Mouse (Mus musculus): ENCODE data around the gene Cyp4f16. TPM values are rescaled to one million over a fixed set of nuclear protein-coding genes. Genes with fewer than 3 reads are reported as not detected.
"Not testable (repeated sequence)": the region's sequence is repeated elsewhere in the genome, so short reads cannot be mapped to it uniquely, and the experiment has no call there.

Gene Cyp4f16
- polyA plus RNA-seq, 1 experiment from 2014 or later: 11.4 TPM

DNA sequence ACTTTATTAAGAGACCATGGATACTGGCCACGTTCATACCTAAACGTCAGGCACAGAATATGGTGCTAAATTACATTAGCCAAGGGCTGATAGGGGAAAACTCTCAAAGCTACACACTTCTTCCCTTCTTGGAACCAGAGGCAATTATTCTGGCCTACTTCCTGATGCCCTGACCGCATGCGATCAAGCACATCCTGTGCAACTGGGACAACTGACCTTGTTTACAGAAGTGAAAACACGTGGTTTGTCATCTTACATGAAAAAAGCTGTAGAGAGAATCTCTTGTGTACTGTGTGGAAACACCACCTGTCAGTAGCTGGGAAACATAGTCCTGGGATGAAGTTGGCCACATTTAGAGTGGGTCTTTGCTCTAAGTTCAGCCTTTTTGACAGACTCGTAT, 2.3 kb upstream of the Cyp4f16 start:
- no peak overlapping the region for H3K9ac ChIP-seq (ENCODE audit: low read depth, low read length)
- H3K4me3 ChIP-seq (ENCODE audit: low read depth, low read length): no peak overlapping the region
- H3K4me2 ChIP-seq (replicated peaks; ENCODE audit: low read depth, low read length): no peak overlapping the region
- H3K27me3 ChIP-seq (ENCODE audit: control insufficient read depth, insufficient read depth, low read length): no peaks in the 10 kb centered on the region
- H3K27ac ChIP-seq (ENCODE audit: low read depth, low read length): no peak overlapping the region
- H3K4me1 ChIP-seq (replicated peaks; ENCODE audit: control insufficient read depth, insufficient read depth, low read length): no peaks in the 10 kb centered on the region
- no peaks in the 10 kb centered on the region for H3K9me3 ChIP-seq (ENCODE audit: control insufficient read depth, low read length)
- WGBS: 87% methylated on average over 6 of the region's 6 CpGs
- DNase-seq (ENCODE audit: low spot score) (no peak), ATAC-seq (ENCODE audit: low FRiP score) (no peak)
- H3K36me3 ChIP-seq (ENCODE audit: control insufficient read depth, insufficient read depth, low read length): no peaks in the 10 kb centered on the region

DNA sequence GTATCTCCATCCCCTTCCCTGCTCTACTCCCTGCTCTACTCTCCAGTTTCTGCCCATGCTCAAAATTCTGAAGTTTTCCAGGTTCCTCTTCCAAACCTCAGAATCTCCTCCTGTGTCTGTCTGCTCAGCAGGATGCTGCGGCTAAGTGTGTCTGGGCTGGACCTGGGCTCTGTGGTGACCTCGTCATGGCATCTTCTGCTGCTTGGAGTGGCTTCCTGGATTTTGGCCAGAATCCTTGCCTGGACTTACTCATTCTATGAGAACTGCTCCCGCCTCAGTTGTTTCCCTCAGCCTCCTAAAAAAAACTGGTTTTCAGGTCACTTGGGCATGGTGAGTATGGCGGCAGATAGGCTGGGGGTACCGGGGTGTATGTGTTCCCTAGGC, 501 bp downstream of the Cyp4f16 start:
- Histone ChIP-seq H3K4me2 (replicated peaks; ENCODE audit: low read depth, low read length) (peak overlapping the region; percentile 36), H3K4me3 (ENCODE audit: low read depth, low read length) (peak overlapping the region; percentile 26), H3K4me1 (replicated peaks; ENCODE audit: control insufficient read depth, insufficient read depth, low read length) (no peaks in the 10 kb centered on the region), H3K27ac (ENCODE audit: low read depth, low read length) (no peak overlapping the region), H3K36me3 (ENCODE audit: control insufficient read depth, insufficient read depth, low read length) (no peaks in the 10 kb centered on the region), H3K9ac (ENCODE audit: low read depth, low read length) (peak overlapping the region; percentile 24; the same call in 1 of the 2 replicates), H3K9me3 (ENCODE audit: control insufficient read depth, low read length) (no peaks in the 10 kb centered on the region), H3K27me3 (ENCODE audit: control insufficient read depth, insufficient read depth, low read length) (no peaks in the 10 kb centered on the region)
- DNase-seq (ENCODE audit: low spot score) (no peak), ATAC-seq (ENCODE audit: low FRiP score) (no peak)
- 73% methylated on average over 5 of the region's 5 CpGs for WGBS

DNA sequence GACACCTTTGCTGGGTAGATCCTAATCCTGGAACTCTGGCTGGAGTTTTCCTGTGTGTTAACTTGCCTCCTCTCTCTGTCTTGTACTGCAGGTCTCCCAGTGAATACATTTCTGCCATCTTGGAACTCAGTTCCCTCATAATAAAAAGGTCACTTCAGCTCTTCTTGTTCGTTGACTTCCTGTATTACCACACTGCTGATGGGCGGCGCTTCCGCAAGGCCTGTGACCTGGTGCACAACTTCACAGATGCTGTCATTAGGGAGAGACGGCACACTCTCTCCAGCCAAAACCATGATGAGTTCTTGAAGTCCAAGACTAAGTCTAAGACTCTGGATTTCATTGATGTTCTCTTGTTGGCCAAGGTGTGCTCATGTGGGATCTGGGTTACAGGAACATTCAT, 8.4 kb downstream of the Cyp4f16 start:
- H3K9ac ChIP-seq (ENCODE audit: low read depth, low read length); H3K36me3 ChIP-seq (ENCODE audit: control insufficient read depth, insufficient read depth, low read length); DNase-seq (ENCODE audit: low spot score); H3K27ac ChIP-seq (ENCODE audit: low read depth, low read length); ATAC-seq (ENCODE audit: low FRiP score); H3K9me3 ChIP-seq (ENCODE audit: control insufficient read depth, low read length); H3K27me3 ChIP-seq (ENCODE audit: control insufficient read depth, insufficient read depth, low read length); H3K4me3 ChIP-seq (ENCODE audit: low read depth, low read length); H3K4me2 ChIP-seq (replicated peaks; ENCODE audit: low read depth, low read length); H3K4me1 ChIP-seq (replicated peaks; ENCODE audit: control insufficient read depth, insufficient read depth, low read length): not testable (repeated sequence)
- WGBS: 94% methylated on average over 5 of the region's 5 CpGs

DNA sequence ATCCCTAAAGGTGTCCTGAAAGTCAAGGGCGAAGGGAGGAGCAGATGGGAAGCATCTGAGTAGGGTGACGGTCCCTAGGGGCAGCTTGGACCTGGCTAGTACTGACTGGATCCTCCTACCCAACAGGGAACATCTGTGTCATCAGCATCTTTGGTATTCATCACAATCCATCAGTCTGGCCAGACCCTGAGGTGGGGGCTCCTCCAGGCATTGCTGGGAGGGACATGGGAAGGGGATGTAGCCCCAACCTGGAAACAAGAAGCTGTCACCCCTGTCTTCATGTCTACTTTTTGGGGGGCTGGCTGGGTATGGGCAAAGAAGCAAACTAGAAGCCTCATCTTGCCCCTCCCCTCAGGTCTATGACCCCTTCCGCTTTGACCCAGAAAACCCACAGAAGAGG, 14.0 kb downstream of the Cyp4f16 start:
- H3K9me3 ChIP-seq (ENCODE audit: control insufficient read depth, low read length); H3K9ac ChIP-seq (ENCODE audit: low read depth, low read length): not testable (repeated sequence)

GRCm38 (mm10) chr17:32550900-32551770, 14.8 kb downstream of the Cyp4f16 start:
- no peak overlapping the region for H3K27ac ChIP-seq (ENCODE audit: low read depth, low read length)
- peak; percentile 86 for ATAC-seq (ENCODE audit: low FRiP score)
- no peaks in the 10 kb centered on the region for H3K36me3 ChIP-seq (ENCODE audit: control insufficient read depth, insufficient read depth, low read length)
- DNase-seq (ENCODE audit: low spot score): peak; percentile 89
- H3K4me2 ChIP-seq (replicated peaks; ENCODE audit: low read depth, low read length): peak overlapping the region; percentile 46
- no peaks in the 10 kb centered on the region for H3K4me1 ChIP-seq (replicated peaks; ENCODE audit: control insufficient read depth, insufficient read depth, low read length)
- no peaks in the 10 kb centered on the region for H3K9me3 ChIP-seq (ENCODE audit: control insufficient read depth, low read length)
- peak overlapping the region; percentile 47; the same call in 1 of the 2 replicates for H3K9ac ChIP-seq (ENCODE audit: low read depth, low read length)
- no peaks in the 10 kb centered on the region for H3K27me3 ChIP-seq (ENCODE audit: control insufficient read depth, insufficient read depth, low read length)
- 13% methylated on average over 20 of the region's 20 CpGs for WGBS
- peak overlapping the region; percentile 23 for H3K4me3 ChIP-seq (ENCODE audit: low read depth, low read length)

More for the DNA sequence above, 14.0 kb downstream of the Cyp4f16 start:
- H3K4me1 ChIP-seq (replicated peaks; ENCODE audit: control insufficient read depth, insufficient read depth, low read length); H3K27me3 ChIP-seq (ENCODE audit: control insufficient read depth, insufficient read depth, low read length); H3K36me3 ChIP-seq (ENCODE audit: control insufficient read depth, insufficient read depth, low read length); H3K27ac ChIP-seq (ENCODE audit: low read depth, low read length); DNase-seq (ENCODE audit: low spot score): not testable (repeated sequence)
- Histone ChIP-seq H3K4me3 (ENCODE audit: low read depth, low read length) (peak overlapping the region; percentile 23; the same call in 1 of the 2 replicates), H3K4me2 (replicated peaks; ENCODE audit: low read depth, low read length) (peak overlapping the region; percentile 46)
- peak; percentile 22; the same call in 1 of the 2 replicates for ATAC-seq (ENCODE audit: low FRiP score)
- WGBS: 89% methylated on average over 3 of the region's 3 CpGs

GRCm38 (mm10) chr17:32553016-32553415, 16.7 kb downstream of the Cyp4f16 start:
- not testable (repeated sequence) for H3K4me3 ChIP-seq (ENCODE audit: low read depth, low read length); H3K27me3 ChIP-seq (ENCODE audit: control insufficient read depth, insufficient read depth, low read length); H3K4me1 ChIP-seq (replicated peaks; ENCODE audit: control insufficient read depth, insufficient read depth, low read length); H3K27ac ChIP-seq (ENCODE audit: low read depth, low read length); H3K4me2 ChIP-seq (replicated peaks; ENCODE audit: low read depth, low read length); ATAC-seq (ENCODE audit: low FRiP score); H3K9ac ChIP-seq (ENCODE audit: low read depth, low read length); H3K36me3 ChIP-seq (ENCODE audit: control insufficient read depth, insufficient read depth, low read length); DNase-seq (ENCODE audit: low spot score); H3K9me3 ChIP-seq (ENCODE audit: control insufficient read depth, low read length)
- 40% methylated on average over 1 of the region's 1 CpGs for WGBS

DNA sequence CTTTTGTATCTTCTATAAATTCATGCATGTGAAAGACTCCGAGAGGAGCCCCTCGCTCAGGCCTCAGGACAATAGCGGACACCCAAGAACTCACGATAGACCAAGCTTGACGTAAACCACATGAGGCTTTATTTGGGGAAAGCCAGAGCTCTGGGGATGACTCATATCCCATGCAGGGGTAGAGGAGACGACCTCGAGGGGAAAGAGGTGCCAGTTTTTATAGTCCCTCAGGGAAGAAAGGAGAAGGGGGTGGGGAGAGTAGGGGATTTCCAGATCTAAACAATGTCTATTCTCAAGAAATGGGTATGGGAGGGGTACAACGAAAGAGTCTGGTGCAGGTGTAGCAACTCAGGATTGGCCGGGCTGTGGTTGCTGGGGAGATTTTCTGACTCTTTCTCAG, 18.0 kb downstream of the Cyp4f16 start:
- 82% methylated on average over 9 of the region's 9 CpGs for WGBS
- not testable (repeated sequence) for H3K9ac ChIP-seq (ENCODE audit: low read depth, low read length); H3K27me3 ChIP-seq (ENCODE audit: control insufficient read depth, insufficient read depth, low read length); H3K36me3 ChIP-seq (ENCODE audit: control insufficient read depth, insufficient read depth, low read length); H3K4me2 ChIP-seq (replicated peaks; ENCODE audit: low read depth, low read length); H3K4me1 ChIP-seq (replicated peaks; ENCODE audit: control insufficient read depth, insufficient read depth, low read length); DNase-seq (ENCODE audit: low spot score); H3K9me3 ChIP-seq (ENCODE audit: control insufficient read depth, low read length); ATAC-seq (ENCODE audit: low FRiP score); H3K4me3 ChIP-seq (ENCODE audit: low read depth, low read length); H3K27ac ChIP-seq (ENCODE audit: low read depth, low read length)

DNA sequence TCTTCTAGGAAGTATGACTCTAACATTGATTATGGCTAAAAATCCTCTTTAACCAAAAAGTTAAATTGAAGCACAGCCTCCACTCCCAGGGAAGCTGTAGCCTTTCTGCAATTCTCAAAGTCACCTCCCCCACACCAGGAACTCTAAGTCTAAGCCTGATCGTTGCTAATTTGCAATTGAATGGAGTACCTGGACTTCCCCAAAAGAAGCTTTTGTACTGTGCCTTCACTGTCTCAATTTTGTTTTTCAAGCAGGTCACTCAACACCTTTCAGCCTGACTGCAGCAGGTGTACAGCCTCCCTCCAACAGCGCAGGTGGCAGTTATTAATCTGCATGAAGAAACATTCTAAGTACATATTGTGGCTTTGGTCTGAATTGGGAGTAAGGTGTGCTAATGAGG, 26.9 kb downstream of the Cyp4f16 start:
- ATAC-seq (ENCODE audit: low FRiP score); H3K4me1 ChIP-seq (replicated peaks; ENCODE audit: control insufficient read depth, insufficient read depth, low read length); H3K36me3 ChIP-seq (ENCODE audit: control insufficient read depth, insufficient read depth, low read length); H3K9ac ChIP-seq (ENCODE audit: low read depth, low read length); DNase-seq (ENCODE audit: low spot score); H3K27ac ChIP-seq (ENCODE audit: low read depth, low read length); H3K4me2 ChIP-seq (replicated peaks; ENCODE audit: low read depth, low read length); H3K27me3 ChIP-seq (ENCODE audit: control insufficient read depth, insufficient read depth, low read length); H3K4me3 ChIP-seq (ENCODE audit: low read depth, low read length); H3K9me3 ChIP-seq (ENCODE audit: control insufficient read depth, low read length): not testable (repeated sequence)
- WGBS: 89% methylated on average over 2 of the region's 2 CpGs

GRCm38 (mm10) chr17:32573286-32573685, 36.9 kb downstream of the Cyp4f16 start:
- 68% methylated on average over 2 of the region's 2 CpGs for WGBS
- not testable (repeated sequence) for H3K27ac ChIP-seq (ENCODE audit: low read depth, low read length); H3K4me2 ChIP-seq (replicated peaks; ENCODE audit: low read depth, low read length); H3K4me1 ChIP-seq (replicated peaks; ENCODE audit: control insufficient read depth, insufficient read depth, low read length); H3K4me3 ChIP-seq (ENCODE audit: low read depth, low read length); H3K27me3 ChIP-seq (ENCODE audit: control insufficient read depth, insufficient read depth, low read length); H3K9ac ChIP-seq (ENCODE audit: low read depth, low read length); DNase-seq (ENCODE audit: low spot score); H3K36me3 ChIP-seq (ENCODE audit: control insufficient read depth, insufficient read depth, low read length); ATAC-seq (ENCODE audit: low FRiP score); H3K9me3 ChIP-seq (ENCODE audit: control insufficient read depth, low read length)
